Mouse (Mus musculus) midbrain, embryonic 10.5 days (tissue): ENCODE measurements at regions not wholly inside any gene's neighbourhood (a gene's known extent, or its start where the extent isn't known, plus 50 kb on each side); places are given as distances from the start of the nearest gene placed in this dataset.
"Not testable (repeated sequence)": the region's sequence is repeated elsewhere in the genome, so short reads cannot be mapped to it uniquely, and the experiment has no call there.

ENCODE experiments used
- DNase-seq: peaks from one replicate; pipeline ENCODE4 v3.0.0-alpha.2; 2017; ENCODE audit warnings: low spot score
- H3K27ac ChIP-seq: fragments of 300-500 bp; sonication (generic); replicated peaks from 2 replicates; pipeline ENCODE4 v1.5.1; 2016; ENCODE audit warnings: mild to moderate bottlenecking
- H3K27me3 ChIP-seq: fragments of 300-500 bp; sonication (generic); 2 replicates; pipeline ENCODE4 v1.6.1; 2016; ENCODE audit warnings: low read depth, mild to moderate bottlenecking; ENCODE audit not compliant: poor library complexity, severe bottlenecking
- H3K36me3 ChIP-seq: fragments of 300-500 bp; sonication (generic); 2 replicates; pipeline ENCODE4 v1.6.1; 2016; ENCODE audit warnings: mild to moderate bottlenecking, moderate library complexity
- H3K4me1 ChIP-seq: fragments of 300-500 bp; sonication (generic); 2 replicates; pipeline ENCODE4 v1.6.1; 2016
- H3K4me3 ChIP-seq: fragments of 300-500 bp; sonication (generic); 2 replicates; pipeline ENCODE4 v1.5.1; 2016; ENCODE audit warnings: mild to moderate bottlenecking, moderate library complexity
- H3K9me3 ChIP-seq: fragments of 300-500 bp; sonication (generic); replicated peaks from 2 replicates; pipeline ENCODE4 v1.6.1; 2016; ENCODE audit warnings: mild to moderate bottlenecking
- WGBS: fragments of 180-500 bp; shearing (Covaris S2); methylation state at CpG from one replicate; pipeline ENCODE4 v1.1.7; 2016; 5-methylcytosine and 5-hydroxymethylcytosine counted together

DNA sequence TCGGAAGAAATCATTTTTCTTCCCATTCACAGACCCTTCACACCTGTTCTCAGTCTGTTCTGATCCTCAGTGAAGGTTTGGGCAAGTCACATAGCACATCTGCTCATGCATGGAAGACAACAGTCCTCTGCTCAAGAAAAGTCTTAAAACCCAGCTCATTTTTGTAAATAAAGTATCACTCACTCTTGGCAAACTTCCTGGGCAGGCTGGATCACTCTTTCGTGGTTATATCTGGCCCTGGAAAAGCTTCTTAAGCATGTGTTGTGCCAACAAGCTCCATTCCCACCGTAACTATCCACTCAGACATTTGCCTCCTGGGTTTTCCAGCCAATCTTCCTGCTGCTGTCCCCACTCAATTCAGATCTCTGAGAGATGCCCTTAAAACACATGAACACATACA lies 103.2 kb upstream of the Cep85l start:
- Histone ChIP-seq H3K4me1 (no peaks in the 10 kb centered on the region), H3K27ac (no peak overlapping the region), H3K4me3 (no peak overlapping the region), H3K27me3 (no peaks in the 10 kb centered on the region), H3K9me3 (no peaks in the 10 kb centered on the region; the same call in 1 of the 2 replicates), H3K36me3 (no peaks in the 10 kb centered on the region)
- 88% methylated on average over 3 of the region's 3 CpGs for WGBS
- DNase-seq = no peak

DNA sequence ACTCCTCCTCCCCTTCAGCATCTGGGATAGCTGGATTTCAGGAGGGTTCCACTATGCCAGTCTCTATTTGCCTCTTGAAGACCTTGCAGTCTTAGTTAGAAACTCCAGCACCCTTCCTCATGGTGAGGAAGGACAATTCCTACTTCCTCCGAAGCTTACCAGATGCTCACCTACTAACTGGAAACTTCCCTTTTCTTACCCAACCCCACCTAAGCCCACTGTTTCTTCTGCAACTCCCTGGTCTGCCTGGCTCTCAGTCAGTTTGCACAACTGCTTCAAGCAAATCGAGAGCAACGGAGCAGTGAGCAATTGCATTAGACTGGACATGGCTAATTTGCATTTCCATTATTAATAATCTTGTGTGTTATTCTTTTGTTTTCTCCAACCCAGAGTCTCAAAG lies 90.5 kb upstream of the Cep85l start:
- no peak for DNase-seq
- no peak overlapping the region for H3K4me3 ChIP-seq
- H3K36me3 ChIP-seq = no peaks in the 10 kb centered on the region
- H3K27me3 ChIP-seq = no peaks in the 10 kb centered on the region
- WGBS = 95% methylated on average over 3 of the region's 3 CpGs
- H3K4me1 ChIP-seq = no peaks in the 10 kb centered on the region
- H3K9me3 ChIP-seq = peaks cover 27% of the 10 kb centered on the region
- no peak overlapping the region for H3K27ac ChIP-seq

DNA sequence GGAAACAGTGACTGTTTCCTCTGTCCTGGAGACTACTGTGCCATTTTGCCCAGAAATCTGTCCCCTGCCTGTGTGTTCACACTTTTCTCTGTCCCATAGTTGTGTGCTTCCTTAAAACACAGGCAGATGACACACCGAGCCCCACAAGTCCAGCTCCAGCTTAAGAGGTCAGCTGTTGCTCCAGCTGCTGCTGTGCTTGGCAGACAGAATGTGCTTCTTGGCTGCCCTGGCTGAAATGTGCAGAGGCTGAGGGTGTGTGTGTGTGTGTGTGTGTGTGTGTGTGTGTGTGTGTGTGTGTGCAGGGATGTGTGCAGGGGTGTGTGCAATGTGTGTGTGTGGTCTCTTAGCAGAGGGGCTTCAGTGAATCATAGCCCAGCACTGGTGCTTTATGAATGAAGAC lies 89.9 kb upstream of the Cep85l start:
- H3K27me3 ChIP-seq = no peaks in the 10 kb centered on the region
- no peak for DNase-seq
- no peak overlapping the region for H3K4me3 ChIP-seq
- no peaks in the 10 kb centered on the region for H3K4me1 ChIP-seq
- H3K27ac ChIP-seq = no peak overlapping the region
- peaks cover 27% of the 10 kb centered on the region for H3K9me3 ChIP-seq
- no peaks in the 10 kb centered on the region for H3K36me3 ChIP-seq
- 86% methylated on average over 1 of the region's 1 CpGs for WGBS

DNA sequence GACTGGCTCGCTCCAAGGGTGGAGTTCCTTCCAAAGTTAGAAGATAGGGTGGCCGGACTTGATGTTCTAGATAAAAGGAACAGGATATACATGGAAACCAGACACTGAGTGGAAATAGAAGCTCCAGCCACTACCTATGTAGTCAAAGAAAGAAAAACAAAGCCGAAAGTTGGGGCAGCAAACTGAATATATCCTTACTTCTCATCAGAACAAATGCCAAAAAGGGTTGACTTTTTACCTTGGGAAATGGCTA lies 88.5 kb upstream of the Cep85l start:
- no peak for DNase-seq
- Histone ChIP-seq H3K4me1 (peaks cover 5% of the 10 kb centered on the region), H3K27me3 (no peaks in the 10 kb centered on the region), H3K4me3 (no peak overlapping the region), H3K27ac (no peak overlapping the region), H3K9me3 (peaks cover 23% of the 10 kb centered on the region), H3K36me3 (no peaks in the 10 kb centered on the region)
- WGBS = 93% methylated on average over 3 of the region's 3 CpGs

DNA sequence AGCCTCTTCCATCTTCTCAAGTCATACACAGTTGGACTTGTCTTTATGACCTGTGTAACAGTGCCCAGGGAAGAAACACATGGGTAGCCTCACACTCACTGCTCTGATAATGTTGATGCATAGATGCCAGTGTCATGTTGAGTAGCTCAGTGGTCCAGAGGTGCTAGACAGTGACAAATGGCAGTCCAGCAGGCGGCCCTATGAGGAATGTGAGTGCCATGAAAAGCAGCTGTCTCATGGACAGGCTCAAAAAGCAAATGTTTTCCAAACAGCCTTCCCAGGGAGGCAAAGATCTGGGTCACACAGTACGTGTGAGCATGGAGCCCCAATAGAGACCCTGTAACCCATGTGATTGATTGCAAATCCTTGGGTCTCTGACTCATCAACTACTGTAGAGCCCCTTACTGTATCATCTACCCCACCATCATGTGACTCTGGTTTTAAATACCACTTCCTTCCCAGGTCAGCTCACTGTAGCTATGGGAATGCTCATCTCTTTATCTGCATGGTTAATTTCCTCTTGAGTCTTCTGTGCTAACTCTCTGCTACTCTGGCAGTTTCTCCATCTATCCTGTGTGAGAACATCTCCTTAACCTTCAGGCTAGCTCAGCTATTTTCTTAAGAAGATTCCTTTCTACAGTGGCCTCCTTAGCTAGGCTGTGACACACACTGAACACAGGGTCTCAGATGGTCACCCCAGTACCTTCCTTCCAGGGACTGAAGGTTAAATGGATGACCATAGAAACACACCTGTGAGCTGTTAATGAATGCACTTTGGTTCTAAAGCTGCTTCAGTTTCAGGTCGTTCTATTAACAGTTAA lies 87.9 kb upstream of the Cep85l start:
- Histone ChIP-seq H3K4me1 (peaks cover 10% of the 10 kb centered on the region), H3K4me3 (no peak overlapping the region), H3K9me3 (peaks cover 18% of the 10 kb centered on the region), H3K27ac (no peak overlapping the region), H3K36me3 (no peaks in the 10 kb centered on the region), H3K27me3 (no peaks in the 10 kb centered on the region)
- WGBS = 87% methylated on average over 3 of the region's 3 CpGs
- DNase-seq = no peak

DNA sequence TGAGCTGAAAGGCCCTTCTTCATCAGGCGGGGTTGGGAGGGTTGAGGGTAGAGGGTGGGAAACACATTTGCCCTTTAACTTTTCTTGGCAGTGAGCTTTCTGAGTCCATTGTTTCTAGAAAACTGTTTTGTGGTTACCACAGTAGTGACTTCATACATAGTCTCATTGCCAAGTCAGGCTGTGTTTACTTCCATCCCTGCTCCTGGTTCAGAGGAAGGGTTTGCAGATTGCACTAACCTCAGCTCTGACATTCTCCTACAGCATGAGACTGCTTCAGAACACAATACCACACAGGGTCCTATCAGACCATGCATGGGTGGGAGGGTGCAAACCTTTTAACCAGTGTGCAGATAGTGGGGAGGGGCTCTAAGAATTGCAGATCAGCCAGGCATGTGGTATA lies 87.1 kb upstream of the Cep85l start:
- Histone ChIP-seq H3K36me3 (no peaks in the 10 kb centered on the region), H3K27ac (no peak overlapping the region), H3K9me3 (peaks cover 11% of the 10 kb centered on the region), H3K4me3 (no peak overlapping the region), H3K27me3 (no peaks in the 10 kb centered on the region), H3K4me1 (peaks cover 17% of the 10 kb centered on the region)
- no peak for DNase-seq
- 89% methylated on average over 1 of the region's 1 CpGs for WGBS

DNA sequence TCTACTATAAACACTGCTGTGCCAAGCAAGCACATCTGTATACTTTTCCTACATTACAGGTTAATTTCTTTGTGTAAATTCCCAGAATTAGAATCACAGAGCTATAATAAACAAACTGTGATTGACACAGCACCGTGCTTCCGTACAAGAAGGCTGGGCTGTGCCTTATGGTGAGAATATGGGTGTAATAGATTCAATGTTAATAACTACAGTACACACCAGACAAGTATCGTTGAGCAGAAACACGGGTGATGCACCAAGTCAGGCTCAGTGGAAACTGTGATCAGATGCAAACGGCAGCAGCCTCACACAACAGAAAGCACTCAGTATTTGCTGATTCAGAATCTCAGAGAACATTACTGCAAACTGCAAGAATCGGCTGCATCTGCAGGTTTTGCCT lies 86.5 kb upstream of the Cep85l start:
- Histone ChIP-seq H3K27ac (no peak overlapping the region), H3K4me3 (no peak overlapping the region), H3K9me3 (peaks cover 5% of the 10 kb centered on the region), H3K27me3 (no peaks in the 10 kb centered on the region), H3K36me3 (no peaks in the 10 kb centered on the region), H3K4me1 (peaks cover 17% of the 10 kb centered on the region)
- WGBS = 91% methylated on average over 6 of the region's 6 CpGs
- DNase-seq = no peak

DNA sequence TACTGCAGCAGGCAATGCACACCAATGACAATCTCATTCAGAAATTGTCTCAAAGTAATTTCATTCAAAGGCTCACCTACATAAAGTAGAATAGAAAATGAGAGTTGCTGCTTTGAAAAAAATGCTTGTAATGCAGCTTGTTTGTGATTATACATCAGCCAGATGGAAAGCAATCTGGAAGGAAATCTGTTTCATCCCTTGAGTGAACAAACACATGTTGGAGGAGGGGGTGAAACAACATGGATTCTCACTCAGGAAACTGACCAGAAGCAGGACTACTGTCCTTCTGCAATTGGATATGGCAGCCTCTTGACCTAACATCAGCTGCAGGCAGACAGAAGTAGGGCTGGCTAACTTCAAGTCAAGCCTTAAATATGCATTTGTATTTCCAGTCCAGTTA lies 84.8 kb upstream of the Cep85l start:
- no peak for DNase-seq
- no peak overlapping the region for H3K4me3 ChIP-seq
- H3K27ac ChIP-seq = no peak overlapping the region
- peaks cover 17% of the 10 kb centered on the region for H3K4me1 ChIP-seq
- no peaks in the 10 kb centered on the region for H3K36me3 ChIP-seq
- no peaks in the 10 kb centered on the region for H3K27me3 ChIP-seq
- no peaks in the 10 kb centered on the region for H3K9me3 ChIP-seq

DNA sequence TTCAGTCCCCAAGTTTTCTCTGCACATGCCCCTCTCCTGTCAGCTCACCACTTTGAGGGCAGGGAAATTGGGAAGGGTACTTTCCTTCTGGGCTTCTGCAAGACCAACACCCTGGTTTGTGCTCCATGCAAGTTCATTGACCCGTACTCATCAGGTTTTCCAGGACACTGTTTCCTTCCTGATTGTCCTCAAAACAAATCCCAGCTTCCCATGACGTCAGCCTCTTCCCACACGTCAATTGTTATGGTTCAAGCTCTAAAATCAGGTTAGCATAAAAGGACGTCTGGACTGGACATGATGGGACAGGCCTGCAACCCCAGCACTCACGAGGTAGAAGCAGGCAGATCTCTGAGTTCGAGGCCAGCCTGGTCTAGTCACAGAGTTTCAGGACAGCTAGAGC lies 84.3 kb upstream of the Cep85l start:
- DNase-seq = no peak
- Histone ChIP-seq H3K4me3 (no peak overlapping the region), H3K4me1 (peaks cover 17% of the 10 kb centered on the region), H3K27me3 (no peaks in the 10 kb centered on the region), H3K36me3 (no peaks in the 10 kb centered on the region), H3K27ac (no peak overlapping the region; the same call in 1 of the 2 replicates), H3K9me3 (no peaks in the 10 kb centered on the region)
- 55% methylated on average over 6 of the region's 6 CpGs for WGBS

DNA sequence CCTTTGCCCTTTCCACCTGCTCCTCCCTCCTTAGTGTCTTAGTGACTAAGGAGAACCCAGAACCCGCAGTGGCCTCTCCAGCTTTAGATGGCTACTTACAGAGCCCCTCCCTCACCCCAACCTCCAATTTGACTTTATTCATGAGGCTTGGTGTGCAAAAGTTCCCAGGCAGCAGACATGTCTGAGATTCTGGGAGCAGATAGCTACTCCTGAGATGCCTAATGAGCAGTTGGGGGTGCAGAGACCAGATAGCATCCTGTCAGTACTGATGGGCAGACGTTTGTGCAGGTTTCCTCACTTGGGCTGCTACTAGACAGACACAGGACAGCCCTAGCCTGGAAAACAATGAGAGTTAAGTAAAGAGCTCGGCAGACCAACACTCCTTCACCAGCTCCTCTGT lies 83.7 kb upstream of the Cep85l start:
- peak overlapping the region; percentile 42; the same call in 1 of the 2 replicates for H3K27ac ChIP-seq
- H3K27me3 ChIP-seq = no peaks in the 10 kb centered on the region
- 25% methylated on average over 3 of the region's 3 CpGs for WGBS
- no peaks in the 10 kb centered on the region for H3K9me3 ChIP-seq
- no peak overlapping the region for H3K4me3 ChIP-seq
- H3K36me3 ChIP-seq = no peaks in the 10 kb centered on the region
- no peak for DNase-seq
- peaks cover 17% of the 10 kb centered on the region for H3K4me1 ChIP-seq

DNA sequence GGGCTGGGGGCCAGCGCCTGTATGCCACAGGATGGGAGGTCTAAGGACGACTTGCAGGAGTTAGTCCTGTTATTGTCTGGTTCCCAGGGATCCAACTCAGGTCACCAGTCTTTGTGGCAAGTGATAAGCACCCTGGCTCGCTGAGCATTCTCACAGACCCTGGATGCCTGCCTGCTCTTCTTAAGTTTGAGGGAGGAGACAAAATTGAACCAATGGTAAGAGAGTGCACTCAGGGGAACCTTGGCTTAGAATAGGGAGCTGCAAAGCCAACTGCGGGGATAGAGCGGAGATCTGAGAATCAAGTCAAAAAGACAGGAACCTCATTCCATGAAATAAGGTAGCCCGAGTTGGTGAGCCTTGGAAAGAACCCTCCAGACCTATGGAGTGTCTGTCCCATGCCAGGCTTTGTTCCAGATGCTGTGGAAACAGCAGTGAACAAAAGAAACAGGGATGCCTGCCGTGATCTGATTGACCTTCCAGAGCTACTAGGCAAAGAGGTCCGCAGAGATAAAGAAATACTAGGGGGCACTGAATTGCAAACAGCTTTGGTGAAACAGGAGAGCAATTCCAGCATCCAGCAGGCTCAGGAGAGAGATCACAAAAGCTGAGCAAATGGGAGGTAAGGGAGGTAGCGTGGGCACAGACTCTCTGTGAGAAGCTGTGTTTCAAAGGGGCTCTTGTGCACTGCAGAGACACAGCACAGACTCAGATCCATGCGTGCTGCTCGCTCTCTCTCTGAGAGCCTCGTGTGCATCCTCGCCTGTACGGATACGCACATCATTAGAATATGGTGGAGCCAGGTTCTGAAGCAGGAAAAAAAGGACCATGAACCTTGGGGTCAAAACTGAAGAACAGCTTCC lies 82.9 kb upstream of the Cep85l start:
- Histone ChIP-seq H3K27me3 (no peaks in the 10 kb centered on the region), H3K36me3 (no peaks in the 10 kb centered on the region), H3K4me3 (peak overlapping the region; percentile 29), H3K4me1 (peaks cover 17% of the 10 kb centered on the region), H3K27ac (peak overlapping the region; percentile 73), H3K9me3 (no peaks in the 10 kb centered on the region)
- 29% methylated on average over 15 of the region's 15 CpGs for WGBS
- DNase-seq = peak; percentile 42

DNA sequence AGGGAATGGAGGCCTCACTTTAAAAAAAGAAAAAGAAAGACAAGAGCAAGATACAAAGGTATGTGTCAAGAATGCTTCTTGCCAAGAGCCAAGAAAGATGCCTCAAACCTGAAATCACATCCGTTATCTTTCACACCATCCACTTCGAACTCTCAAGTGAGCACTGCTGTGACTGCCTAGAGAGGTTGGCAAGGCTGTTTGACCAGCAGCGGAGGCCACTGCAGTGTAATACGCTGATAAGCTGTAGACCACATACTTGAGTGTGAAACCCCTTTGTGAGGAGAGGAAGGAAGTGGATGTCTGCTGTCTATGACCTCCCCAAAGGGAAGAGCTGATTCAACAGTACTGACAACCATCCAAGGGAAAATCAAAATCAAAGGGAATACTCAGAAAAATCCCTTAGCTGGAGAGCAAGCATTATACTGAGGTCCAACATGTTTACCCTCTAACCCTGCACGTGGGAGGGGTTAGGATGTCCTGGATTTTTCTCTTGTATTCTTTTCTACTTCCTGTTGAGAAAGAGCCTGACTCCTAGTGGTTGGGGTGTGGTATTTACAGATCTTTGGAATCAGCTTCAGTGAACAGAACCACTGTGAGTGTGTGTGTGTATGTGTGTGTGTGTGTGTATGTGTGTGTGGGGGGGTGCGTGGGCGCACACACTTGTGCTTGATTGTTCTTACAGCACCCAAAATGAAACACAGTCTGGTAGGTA lies 81.5 kb upstream of the Cep85l start:
- no peaks in the 10 kb centered on the region for H3K36me3 ChIP-seq
- no peak overlapping the region for H3K4me3 ChIP-seq
- H3K9me3 ChIP-seq = no peaks in the 10 kb centered on the region
- peaks cover 17% of the 10 kb centered on the region for H3K4me1 ChIP-seq
- H3K27me3 ChIP-seq = no peaks in the 10 kb centered on the region
- no peak overlapping the region for H3K27ac ChIP-seq
- WGBS = 80% methylated on average over 7 of the region's 7 CpGs
- DNase-seq = no peak

DNA sequence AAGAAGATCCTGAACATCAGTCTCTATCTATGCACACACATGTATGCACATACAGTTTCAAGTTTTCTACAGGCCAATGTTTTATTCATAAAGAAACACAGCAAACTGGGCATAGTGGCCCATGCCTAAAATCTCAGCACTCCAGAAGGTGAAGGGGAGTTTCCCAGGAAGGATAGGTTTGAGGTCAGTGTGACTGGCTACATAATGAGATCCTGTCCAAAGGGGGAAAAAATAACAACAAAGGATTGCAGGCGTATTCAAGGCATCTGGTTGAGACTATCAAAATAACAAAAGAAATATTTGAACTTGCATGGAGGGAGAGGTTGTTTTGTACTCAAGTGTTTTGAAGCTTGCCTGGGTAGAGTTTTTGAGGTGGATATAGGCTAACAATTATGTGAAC lies 80.0 kb upstream of the Cep85l start:
- WGBS = 74% methylated on average over 1 of the region's 1 CpGs
- not testable (repeated sequence) for H3K27ac ChIP-seq, H3K27me3 ChIP-seq, H3K36me3 ChIP-seq, H3K4me3 ChIP-seq, H3K9me3 ChIP-seq, DNase-seq
- peaks cover 17% of the 10 kb centered on the region for H3K4me1 ChIP-seq
